Mouse (Mus musculus) myocyte (in vitro differentiated cells): Measurements from ENCODE around the gene Samd8. TPM values are rescaled to one million over a fixed set of nuclear protein-coding genes. Genes with fewer than 3 reads are reported as not detected.

Experiments
- H3K27me3 ChIP-seq: one replicate; pipeline ENCODE4 v1.6.1; 2011; ENCODE audit not compliant: control insufficient read depth, insufficient read depth, insufficient read length
- H3K36me3 ChIP-seq: one replicate; pipeline ENCODE4 v1.6.1; 2011; ENCODE audit not compliant: control insufficient read depth, insufficient read depth
- H3K4me2 ChIP-seq: one replicate; pipeline ENCODE4 v1.6.1; 2011; ENCODE audit warnings: low read depth, control low read depth
- H3K4me3 ChIP-seq: one replicate; pipeline ENCODE4 v1.5.1; 2011; ENCODE audit warnings: mild to moderate bottlenecking, control low read depth, moderate library complexity
- H3K79me2 ChIP-seq: one replicate; pipeline ENCODE4 v1.6.1; 2011; ENCODE audit not compliant: control insufficient read depth, insufficient read depth
- H3ac ChIP-seq: one replicate; pipeline ENCODE4 v1.6.1; 2011; ENCODE audit not compliant: control insufficient read depth, insufficient read length
- CEBPB ChIP-seq: IDR thresholded peaks from 2 replicates; pipeline ENCODE4 v1.6.1; 2011; ENCODE audit warnings: mild to moderate bottlenecking, moderate library complexity; ENCODE audit not compliant: poor library complexity, insufficient read depth, severe bottlenecking
- E2F4 ChIP-seq: IDR thresholded peaks from one replicate; pipeline ENCODE4 v1.6.1; 2011; ENCODE audit warnings: mild to moderate bottlenecking, control low read depth, moderate library complexity; ENCODE audit not compliant: insufficient read depth
- MAX ChIP-seq: IDR thresholded peaks from one replicate; pipeline ENCODE4 v1.6.1; 2011; ENCODE audit warnings: low read depth, mild to moderate bottlenecking, control low read depth
- MYOD1 ChIP-seq, 3 experiments: IDR thresholded peaks; one replicate each; pipeline ENCODE4 v1.6.1; 2011; ENCODE audit warnings: control low read depth in 2 of 3, low read depth in 2 of 3, mild to moderate bottlenecking in 2 of 3, moderate library complexity in 1 of 3; ENCODE audit not compliant: insufficient read length in 2 of 3, control insufficient read depth in 1 of 3
- MYOG ChIP-seq, 3 experiments: IDR thresholded peaks; one replicate each; pipeline ENCODE4 v1.6.1; 2011; ENCODE audit warnings: control low read depth in 2 of 3, low read depth in 2 of 3, mild to moderate bottlenecking in 2 of 3; ENCODE audit not compliant: insufficient read length in 2 of 3, control insufficient read depth in 1 of 3, insufficient read depth in 1 of 3
- POLR2A ChIP-seq: IDR thresholded peaks from one replicate; pipeline ENCODE4 v1.6.1; 2011; ENCODE audit warnings: low read depth, mild to moderate bottlenecking, control low read depth, moderate library complexity; ENCODE audit not compliant: insufficient read length
- POLR2AphosphoS2 ChIP-seq: IDR thresholded peaks from one replicate; pipeline ENCODE4 v1.6.1; 2011; ENCODE audit warnings: low read depth, control low read depth; ENCODE audit not compliant: insufficient read length
- REST ChIP-seq: IDR thresholded peaks from one replicate; pipeline ENCODE4 v1.6.1; 2011; ENCODE audit warnings: mild to moderate bottlenecking, control low read depth, moderate library complexity; ENCODE audit not compliant: insufficient read depth, insufficient read length
- SRF ChIP-seq: IDR thresholded peaks from one replicate; pipeline ENCODE4 v1.6.1; 2011; ENCODE audit warnings: low read depth; ENCODE audit not compliant: control insufficient read depth, insufficient read length
- TCF12 ChIP-seq: IDR thresholded peaks from one replicate; pipeline ENCODE4 v1.6.1; 2011; ENCODE audit warnings: mild to moderate bottlenecking, control low read depth; ENCODE audit not compliant: poor library complexity, insufficient read depth, severe bottlenecking
- TCF3 ChIP-seq: IDR thresholded peaks from one replicate; pipeline ENCODE4 v1.6.1; 2011; ENCODE audit warnings: low read depth, control low read depth; ENCODE audit not compliant: insufficient read length
- USF1 ChIP-seq: IDR thresholded peaks from one replicate; pipeline ENCODE4 v1.6.1; 2011; ENCODE audit warnings: low read depth, mild to moderate bottlenecking, control low read depth, moderate library complexity
- polyA plus RNA-seq: library from polyadenylated mRNA; unstranded; fragments of >200 nt; fragmentation: generic; extraction: Trizol; gene quantifications from one replicate; pipeline ENCODE4 v1.2.1, GENCODE M21; 2012; ENCODE audit warnings: missing spikeins

Samd8 gene
- polyA plus RNA-seq, 1 experiment: 27.8 TPM

- Histone ChIP-seq H3K36me3 (no peaks in the 10 kb centered on the region), H3K4me3 (no peak overlapping the region), H3K79me2 (peaks cover 77% of the 10 kb centered on the region), H3K27me3 (no peaks in the 10 kb centered on the region), H3K4me2 (no peak overlapping the region), H3ac (no peak overlapping the region)
- TF ChIP-seq POLR2A (no peak), TCF3 (no peak), E2F4 (no peak), MYOG (IDR thresholded peaks at IDR 0.05; ENCODE audit: control insufficient read depth in 1 of 3, insufficient read depth in 1 of 3, insufficient read length in 2 of 3, low read depth in 2 of 3) (no peak), TCF12 (no peak), MAX (no peak), POLR2AphosphoS2 (no peak), MYOD1 (IDR thresholded peaks at IDR 0.05; ENCODE audit: control insufficient read depth in 1 of 3, insufficient read length in 2 of 3, low read depth in 2 of 3) (no peak)
These were observed 3.0 kb downstream of the Samd8 start for GRCm38 (mm10) chr14:21753367-21753766.

GRCm38 (mm10) chr14:21761560-21761959 lies 11.2 kb downstream of the Samd8 start:
- Histone ChIP-seq H3K4me2 (no peak overlapping the region), H3K27me3 (no peaks in the 10 kb centered on the region), H3K4me3 (no peak overlapping the region), H3K79me2 (peaks cover 88% of the 10 kb centered on the region), H3K36me3 (no peaks in the 10 kb centered on the region), H3ac (no peak overlapping the region)
- TF ChIP-seq MYOD1 (IDR thresholded peaks at IDR 0.05; ENCODE audit: control insufficient read depth in 1 of 3, insufficient read length in 2 of 3, low read depth in 2 of 3) (no peak), MAX (no peak), TCF12 (no peak), TCF3 (no peak), E2F4 (no peak), MYOG (IDR thresholded peaks at IDR 0.05; ENCODE audit: control insufficient read depth in 1 of 3, insufficient read depth in 1 of 3, insufficient read length in 2 of 3, low read depth in 2 of 3) (no peak), SRF (no peak), REST (no peak), POLR2AphosphoS2 (no peak), CEBPB (no peak), USF1 (no peak), POLR2A (no peak)

GRCm38 (mm10) chr14:21763736-21764135 lies 13.4 kb downstream of the Samd8 start:
- Histone ChIP-seq H3ac (no peak overlapping the region), H3K27me3 (no peaks in the 10 kb centered on the region), H3K4me2 (no peak overlapping the region), H3K4me3 (no peak overlapping the region), H3K79me2 (peaks cover 86% of the 10 kb centered on the region), H3K36me3 (no peaks in the 10 kb centered on the region)
- TF ChIP-seq MYOD1 (IDR thresholded peaks at IDR 0.05; ENCODE audit: control insufficient read depth in 1 of 3, insufficient read length in 2 of 3, low read depth in 2 of 3) (no peak), POLR2AphosphoS2 (no peak), POLR2A (no peak), E2F4 (no peak), CEBPB (no peak), REST (no peak), TCF3 (no peak), MYOG (IDR thresholded peaks at IDR 0.05; ENCODE audit: control insufficient read depth in 1 of 3, insufficient read depth in 1 of 3, insufficient read length in 2 of 3, low read depth in 2 of 3) (no peak)

- no peak for TF ChIP-seq USF1
- Histone ChIP-seq H3K36me3 (no peaks in the 10 kb centered on the region), H3K4me3 (no peak overlapping the region), H3K79me2 (peaks cover 87% of the 10 kb centered on the region), H3K27me3 (no peaks in the 10 kb centered on the region), H3ac (no peak overlapping the region), H3K4me2 (no peak overlapping the region)
These were observed 14.3 kb downstream of the Samd8 start for GRCm38 (mm10) chr14:21764646-21765045.

GRCm38 (mm10) chr14:21765754-21766397 lies 15.5 kb downstream of the Samd8 start:
- H3K27me3 ChIP-seq: no peaks in the 10 kb centered on the region
- no peak overlapping the region for H3K4me3 ChIP-seq
- peaks cover 94% of the 10 kb centered on the region for H3K79me2 ChIP-seq
- H3K36me3 ChIP-seq: no peaks in the 10 kb centered on the region
- TF ChIP-seq REST: no peak
- no peak for TF ChIP-seq CEBPB
- no peak for TF ChIP-seq SRF
- TF ChIP-seq TCF3: no peak
- no peak for TF ChIP-seq POLR2AphosphoS2
- TF ChIP-seq POLR2A: no peak
- no peak overlapping the region for H3ac ChIP-seq
- peak overlapping the region; percentile 76 for H3K4me2 ChIP-seq
